Mouse (Mus musculus): ENCODE measurements around the gene Shank2. TPM values are rescaled to one million over a fixed set of nuclear protein-coding genes. Genes with fewer than 3 reads are reported as not detected.

Gene Shank2
- polyA plus RNA-seq, 1 experiment from 2014 or later: 1.7 TPM

- ATAC-seq (replicated peaks; ENCODE audit: low FRiP score, low TSS enrichment, low read depth) (no peak), DNase-seq (ENCODE audit: low spot score) (no peak)
- no peak overlapping the region for H3K27ac ChIP-seq (ENCODE audit: low read depth)
- H3K4me1 ChIP-seq (replicated peaks; ENCODE audit: control insufficient read depth, insufficient read depth, low read length): no peaks in the 10 kb centered on the region; the same call in 1 of the 2 replicates
- H3K36me3 ChIP-seq (ENCODE audit: control insufficient read depth, insufficient read depth, low read length): no peaks in the 10 kb centered on the region
- no peak overlapping the region for H3K9ac ChIP-seq (ENCODE audit: low read length)
- no peak overlapping the region for H3K4me3 ChIP-seq (ENCODE audit: low read depth, low read length)
- H3K9me3 ChIP-seq (ENCODE audit: control insufficient read depth, low read length): no peaks in the 10 kb centered on the region
- no peaks in the 10 kb centered on the region for H3K27me3 ChIP-seq (replicated peaks; ENCODE audit: control insufficient read depth, insufficient read depth, low read length)
- WGBS: 75% methylated on average over 4 of the region's 4 CpGs
- H3K4me2 ChIP-seq (ENCODE audit: low read length): no peak overlapping the region
These were observed 400.8 kb downstream of the Shank2 start for GRCm38 (mm10) chr7:144402492-144402891.

DNA sequence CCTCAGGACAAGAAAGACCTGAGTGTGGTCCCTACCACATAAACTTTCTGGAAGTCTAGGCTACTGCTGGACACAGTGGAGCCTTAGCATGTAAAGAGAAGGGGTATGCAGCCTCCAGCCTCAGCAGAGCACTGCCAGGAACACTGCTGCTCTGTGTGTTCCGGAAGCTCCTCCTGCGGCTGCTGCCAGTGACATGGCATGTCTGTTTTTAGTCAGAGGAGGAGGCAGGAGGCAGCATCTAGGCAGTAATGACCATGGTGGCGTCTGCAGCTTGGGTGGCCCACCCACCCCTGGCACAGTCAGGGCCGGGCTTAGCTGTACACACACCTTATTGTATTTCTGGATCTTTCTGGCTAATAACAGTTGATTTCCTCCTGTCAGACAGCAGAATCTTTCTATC, 405.9 kb downstream of the Shank2 start:
- no peaks in the 10 kb centered on the region for H3K27me3 ChIP-seq (replicated peaks; ENCODE audit: control insufficient read depth, insufficient read depth, low read length)
- no peaks in the 10 kb centered on the region for H3K36me3 ChIP-seq (ENCODE audit: control insufficient read depth, insufficient read depth, low read length)
- no peaks in the 10 kb centered on the region for H3K9me3 ChIP-seq (ENCODE audit: control insufficient read depth, low read length)
- H3K4me3 ChIP-seq (ENCODE audit: low read depth, low read length): no peak overlapping the region
- WGBS: 27% methylated on average over 4 of the region's 4 CpGs
- H3K4me2 ChIP-seq (ENCODE audit: low read length): no peak overlapping the region
- H3K27ac ChIP-seq (ENCODE audit: low read depth): no peak overlapping the region
- no peak overlapping the region for H3K9ac ChIP-seq (ENCODE audit: low read length)
- no peak for ATAC-seq (replicated peaks; ENCODE audit: low FRiP score, low TSS enrichment, low read depth)
- peaks cover 8% of the 10 kb centered on the region; the same call in 1 of the 2 replicates for H3K4me1 ChIP-seq (replicated peaks; ENCODE audit: control insufficient read depth, insufficient read depth, low read length)
- no peak for DNase-seq (ENCODE audit: low spot score)

DNA sequence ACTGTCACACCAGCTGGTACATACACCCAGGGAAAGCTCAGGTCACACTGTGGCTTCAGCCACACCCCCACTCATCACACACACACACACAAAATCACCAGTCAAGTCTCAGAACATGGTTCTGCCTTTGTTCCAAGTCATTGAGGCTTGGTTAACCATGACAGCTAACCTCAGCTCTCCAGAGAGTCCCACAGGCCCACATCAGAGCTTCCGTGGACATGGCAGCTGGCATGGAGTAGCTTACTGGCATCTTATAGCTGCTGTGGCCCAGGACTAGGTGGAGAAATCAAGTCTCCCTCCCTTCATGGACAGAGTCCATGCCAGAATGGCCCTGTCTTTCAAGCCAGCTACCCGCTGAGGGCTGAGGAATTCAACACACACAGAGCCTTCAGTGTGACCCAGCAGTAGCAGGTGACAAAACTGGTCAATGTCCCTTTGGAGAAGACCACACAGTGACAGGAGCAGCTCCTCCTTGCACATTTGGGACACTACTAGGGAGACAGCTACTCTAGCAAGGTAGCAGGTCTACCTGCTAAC, 406.8 kb downstream of the Shank2 start:
- H3K9me3 ChIP-seq (ENCODE audit: control insufficient read depth, low read length): no peaks in the 10 kb centered on the region
- WGBS: 94% methylated on average over 2 of the region's 2 CpGs
- H3K4me1 ChIP-seq (replicated peaks; ENCODE audit: control insufficient read depth, insufficient read depth, low read length): peaks cover 8% of the 10 kb centered on the region; the same call in 1 of the 2 replicates
- H3K27me3 ChIP-seq (replicated peaks; ENCODE audit: control insufficient read depth, insufficient read depth, low read length): no peaks in the 10 kb centered on the region
- no peak overlapping the region for H3K4me3 ChIP-seq (ENCODE audit: low read depth, low read length)
- H3K9ac ChIP-seq (ENCODE audit: low read length): no peak overlapping the region
- H3K36me3 ChIP-seq (ENCODE audit: control insufficient read depth, insufficient read depth, low read length): no peaks in the 10 kb centered on the region
- no peak overlapping the region for H3K4me2 ChIP-seq (ENCODE audit: low read length)
- DNase-seq (ENCODE audit: low spot score): no peak
- H3K27ac ChIP-seq (ENCODE audit: low read depth): no peak overlapping the region
- no peak for ATAC-seq (replicated peaks; ENCODE audit: low FRiP score, low TSS enrichment, low read depth)

GRCm38 (mm10) chr7:144409682-144410081, 408.0 kb downstream of the Shank2 start:
- WGBS: 82% methylated on average over 18 of the region's 18 CpGs
- no peak for ATAC-seq (replicated peaks; ENCODE audit: low FRiP score, low TSS enrichment, low read depth)
- DNase-seq (ENCODE audit: low spot score): no peak
- peaks cover 8% of the 10 kb centered on the region; the same call in 1 of the 2 replicates for H3K4me1 ChIP-seq (replicated peaks; ENCODE audit: control insufficient read depth, insufficient read depth, low read length)
- no peaks in the 10 kb centered on the region for H3K9me3 ChIP-seq (ENCODE audit: control insufficient read depth, low read length)
- H3K27ac ChIP-seq (ENCODE audit: low read depth): no peak overlapping the region
- no peaks in the 10 kb centered on the region for H3K36me3 ChIP-seq (ENCODE audit: control insufficient read depth, insufficient read depth, low read length)
- no peak overlapping the region for H3K4me2 ChIP-seq (ENCODE audit: low read length)
- H3K9ac ChIP-seq (ENCODE audit: low read length): no peak overlapping the region
- no peaks in the 10 kb centered on the region for H3K27me3 ChIP-seq (replicated peaks; ENCODE audit: control insufficient read depth, insufficient read depth, low read length)
- no peak overlapping the region for H3K4me3 ChIP-seq (ENCODE audit: low read depth, low read length)

- Histone ChIP-seq H3K4me1 (replicated peaks; ENCODE audit: control insufficient read depth, insufficient read depth, low read length) (peaks cover 14% of the 10 kb centered on the region), H3K4me2 (ENCODE audit: low read length) (no peak overlapping the region), H3K27ac (ENCODE audit: low read depth) (no peak overlapping the region), H3K4me3 (ENCODE audit: low read depth, low read length) (no peak overlapping the region), H3K36me3 (ENCODE audit: control insufficient read depth, insufficient read depth, low read length) (no peaks in the 10 kb centered on the region), H3K9ac (ENCODE audit: low read length) (no peak overlapping the region), H3K27me3 (replicated peaks; ENCODE audit: control insufficient read depth, insufficient read depth, low read length) (no peaks in the 10 kb centered on the region), H3K9me3 (ENCODE audit: control insufficient read depth, low read length) (no peaks in the 10 kb centered on the region)
- WGBS: 58% methylated on average over 22 of the region's 22 CpGs
- ATAC-seq (replicated peaks; ENCODE audit: low FRiP score, low TSS enrichment, low read depth): no peak
- DNase-seq (ENCODE audit: low spot score): no peak
These were observed 410.5 kb downstream of the Shank2 start for GRCm38 (mm10) chr7:144411967-144412906.

DNA sequence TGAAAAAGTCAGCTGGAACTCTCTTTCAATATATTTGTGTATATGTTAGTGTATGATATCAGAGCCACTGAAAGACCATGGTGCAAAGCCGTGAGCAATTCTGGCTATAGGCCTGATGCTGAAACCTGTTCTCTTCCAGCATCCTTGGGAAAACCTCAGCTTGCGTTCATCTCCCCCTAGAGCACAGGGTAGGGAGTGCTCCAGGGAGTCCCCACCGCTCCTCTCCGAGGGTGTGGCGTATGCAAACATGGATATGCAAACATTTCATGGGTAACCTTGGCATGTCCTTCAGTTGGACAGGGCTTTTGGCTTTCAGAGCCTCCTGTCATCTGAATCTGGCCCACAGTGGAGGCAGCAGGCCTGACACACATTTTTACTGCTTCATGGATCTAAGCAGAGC, 412.9 kb downstream of the Shank2 start:
- H3K9me3 ChIP-seq (ENCODE audit: control insufficient read depth, low read length): no peaks in the 10 kb centered on the region
- no peak for DNase-seq (ENCODE audit: low spot score)
- H3K9ac ChIP-seq (ENCODE audit: low read length): no peak overlapping the region
- H3K4me2 ChIP-seq (ENCODE audit: low read length): no peak overlapping the region
- H3K27ac ChIP-seq (ENCODE audit: low read depth): no peak overlapping the region
- 58% methylated on average over 5 of the region's 5 CpGs for WGBS
- no peaks in the 10 kb centered on the region for H3K27me3 ChIP-seq (replicated peaks; ENCODE audit: control insufficient read depth, insufficient read depth, low read length)
- H3K4me3 ChIP-seq (ENCODE audit: low read depth, low read length): no peak overlapping the region
- ATAC-seq (replicated peaks; ENCODE audit: low FRiP score, low TSS enrichment, low read depth): no peak
- peaks cover 23% of the 10 kb centered on the region for H3K4me1 ChIP-seq (replicated peaks; ENCODE audit: control insufficient read depth, insufficient read depth, low read length)
- no peaks in the 10 kb centered on the region for H3K36me3 ChIP-seq (ENCODE audit: control insufficient read depth, insufficient read depth, low read length)

DNA sequence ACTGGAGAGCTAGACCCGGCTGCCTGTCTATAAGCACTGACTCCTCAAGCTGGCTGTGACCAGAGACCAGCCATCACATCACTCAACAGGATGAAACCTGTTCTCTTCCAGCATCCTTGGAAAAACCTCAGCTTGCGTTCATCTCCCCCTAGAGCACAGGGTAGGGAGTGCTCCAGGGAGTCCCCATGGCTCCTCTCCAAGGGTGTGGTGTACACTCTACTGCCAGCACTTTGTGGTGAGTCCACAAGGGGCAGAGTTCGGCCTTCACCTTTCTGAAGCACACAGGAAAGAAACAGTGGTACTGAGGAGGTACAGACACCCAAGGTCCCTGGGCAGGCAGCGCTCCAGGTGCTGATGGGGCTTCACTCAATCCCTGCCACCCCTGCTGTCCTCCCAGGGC, 414.1 kb downstream of the Shank2 start:
- H3K27ac ChIP-seq (ENCODE audit: low read depth): no peak overlapping the region
- no peaks in the 10 kb centered on the region for H3K36me3 ChIP-seq (ENCODE audit: control insufficient read depth, insufficient read depth, low read length)
- no peaks in the 10 kb centered on the region for H3K27me3 ChIP-seq (replicated peaks; ENCODE audit: control insufficient read depth, insufficient read depth, low read length)
- no peak overlapping the region for H3K4me2 ChIP-seq (ENCODE audit: low read length)
- no peak overlapping the region for H3K9ac ChIP-seq (ENCODE audit: low read length)
- peaks cover 23% of the 10 kb centered on the region for H3K4me1 ChIP-seq (replicated peaks; ENCODE audit: control insufficient read depth, insufficient read depth, low read length)
- no peak for DNase-seq (ENCODE audit: low spot score)
- 80% methylated on average over 4 of the region's 4 CpGs for WGBS
- no peak for ATAC-seq (replicated peaks; ENCODE audit: low FRiP score, low TSS enrichment, low read depth)
- H3K9me3 ChIP-seq (ENCODE audit: control insufficient read depth, low read length): no peaks in the 10 kb centered on the region
- no peak overlapping the region for H3K4me3 ChIP-seq (ENCODE audit: low read depth, low read length)

- H3K4me3 ChIP-seq (ENCODE audit: low read depth, low read length): no peak overlapping the region
- no peak for DNase-seq (ENCODE audit: low spot score)
- H3K9me3 ChIP-seq (ENCODE audit: control insufficient read depth, low read length): no peaks in the 10 kb centered on the region
- WGBS: 38% methylated on average over 2 of the region's 2 CpGs
- ATAC-seq (replicated peaks; ENCODE audit: low FRiP score, low TSS enrichment, low read depth): peak; percentile 12; the same call in 1 of the 2 replicates
- H3K27me3 ChIP-seq (replicated peaks; ENCODE audit: control insufficient read depth, insufficient read depth, low read length): no peaks in the 10 kb centered on the region
- H3K27ac ChIP-seq (ENCODE audit: low read depth): no peak overlapping the region; the same call in 1 of the 2 replicates
- no peak overlapping the region for H3K9ac ChIP-seq (ENCODE audit: low read length)
- H3K4me1 ChIP-seq (replicated peaks; ENCODE audit: control insufficient read depth, insufficient read depth, low read length): peaks cover 19% of the 10 kb centered on the region
- no peak overlapping the region for H3K4me2 ChIP-seq (ENCODE audit: low read length)
- H3K36me3 ChIP-seq (ENCODE audit: control insufficient read depth, insufficient read depth, low read length): no peaks in the 10 kb centered on the region
These were observed 415.5 kb downstream of the Shank2 start for GRCm38 (mm10) chr7:144417234-144417633.

Measured in intestine, embryonic 14.5 days (tissue).